Mouse (Mus musculus): ENCODE data around the gene Polg2. TPM values are rescaled to one million over a fixed set of nuclear protein-coding genes. Genes with fewer than 3 reads are reported as not detected.
"Not testable (repeated sequence)": the region's sequence is repeated elsewhere in the genome, so short reads cannot be mapped to it uniquely, and the experiment has no call there.

Gene Polg2
- polyA plus RNA-seq, 1 experiment from 2014 or later = 12.6 TPM

DNA sequence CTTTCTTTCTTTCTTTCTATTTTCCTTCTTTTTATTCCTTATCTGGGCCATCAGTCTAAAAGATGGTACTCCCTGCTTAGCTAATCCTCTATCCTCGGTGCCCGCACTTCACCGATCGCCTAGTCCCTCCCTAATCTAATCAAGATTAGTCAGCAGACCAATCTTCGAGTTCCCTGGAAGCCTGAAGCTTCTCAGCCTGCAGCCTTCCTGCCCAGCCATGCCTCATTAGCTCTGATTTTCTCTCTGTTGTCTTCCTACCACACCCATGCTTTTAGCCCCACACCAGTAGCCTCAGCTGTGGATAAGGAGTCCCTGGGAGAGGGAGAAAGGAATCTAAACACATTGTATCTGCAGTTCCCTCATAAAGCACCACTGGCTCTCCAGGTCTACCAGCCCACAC lies 23.8 kb downstream of the Polg2 start:
- Histone ChIP-seq H3K27me3 (replicated peaks; ENCODE audit: control insufficient read depth, insufficient read depth, low read length) (no peaks in the 10 kb centered on the region), H3K4me2 (ENCODE audit: low read depth, low read length) (no peak overlapping the region), H3K9ac (ENCODE audit: low read depth, low read length) (no peak overlapping the region), H3K9me3 (ENCODE audit: control insufficient read depth, low read length) (no peaks in the 10 kb centered on the region), H3K4me1 (ENCODE audit: control insufficient read depth, insufficient read depth, low read length) (no peaks in the 10 kb centered on the region), H3K27ac (ENCODE audit: low read length) (no peak overlapping the region), H3K36me3 (ENCODE audit: control insufficient read depth, insufficient read depth, low read length) (no peaks in the 10 kb centered on the region), H3K4me3 (ENCODE audit: low read length) (no peak overlapping the region)
- WGBS = 45% methylated on average over 5 of the region's 5 CpGs
- no peak for ATAC-seq

DNA sequence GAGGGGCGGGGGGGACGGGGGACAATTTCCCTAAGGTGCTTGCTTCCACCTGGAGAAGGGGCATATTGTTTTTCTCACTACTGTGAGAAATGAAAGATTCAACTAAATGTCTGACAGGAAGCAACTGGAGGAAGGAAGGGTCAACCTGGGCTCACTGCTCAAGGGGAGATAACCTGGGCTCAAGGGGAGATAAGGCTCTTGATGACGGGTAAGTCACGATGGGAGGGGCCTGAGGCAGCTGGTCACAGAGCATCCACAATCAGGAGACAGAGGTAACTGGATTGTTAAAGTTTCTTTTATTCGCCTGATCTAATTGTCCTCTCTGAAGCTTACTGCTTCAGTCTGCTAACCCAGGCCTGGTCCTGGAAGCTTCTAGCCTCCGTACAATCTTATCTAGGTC lies 26.0 kb downstream of the Polg2 start:
- ATAC-seq = no peak
- 68% methylated on average over 6 of the region's 6 CpGs for WGBS
- H3K4me2 ChIP-seq (ENCODE audit: low read depth, low read length) = no peak overlapping the region
- no peak overlapping the region for H3K4me3 ChIP-seq (ENCODE audit: low read length)
- no peaks in the 10 kb centered on the region for H3K9me3 ChIP-seq (ENCODE audit: control insufficient read depth, low read length)
- no peak overlapping the region for H3K27ac ChIP-seq (ENCODE audit: low read length)
- no peak overlapping the region for H3K9ac ChIP-seq (ENCODE audit: low read depth, low read length)
- H3K36me3 ChIP-seq (ENCODE audit: control insufficient read depth, insufficient read depth, low read length) = no peaks in the 10 kb centered on the region
- H3K4me1 ChIP-seq (ENCODE audit: control insufficient read depth, insufficient read depth, low read length) = no peaks in the 10 kb centered on the region
- no peaks in the 10 kb centered on the region for H3K27me3 ChIP-seq (replicated peaks; ENCODE audit: control insufficient read depth, insufficient read depth, low read length)

DNA sequence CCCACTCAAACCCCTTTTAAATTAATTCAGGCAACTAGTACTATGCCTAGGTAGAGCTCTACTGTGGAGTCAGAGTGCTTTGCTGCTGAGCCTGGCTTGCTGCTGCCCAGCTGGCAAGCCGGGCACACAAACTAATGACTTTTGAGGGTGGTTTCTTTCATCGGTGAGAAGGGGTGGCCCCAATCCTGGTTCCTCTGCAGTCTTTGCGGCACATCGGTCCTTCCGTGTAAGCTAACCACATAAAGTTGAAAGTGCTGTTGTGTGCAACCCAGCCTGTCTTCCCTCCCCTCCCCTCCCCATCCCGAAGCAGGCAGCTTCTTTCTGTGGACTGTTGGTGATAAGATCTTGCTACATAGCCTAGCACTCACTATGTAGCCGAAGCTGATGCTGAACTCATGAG lies 27.2 kb downstream of the Polg2 start:
- ATAC-seq = no peak
- Histone ChIP-seq H3K4me3 (ENCODE audit: low read length) (no peak overlapping the region), H3K4me1 (ENCODE audit: control insufficient read depth, insufficient read depth, low read length) (no peaks in the 10 kb centered on the region), H3K27me3 (replicated peaks; ENCODE audit: control insufficient read depth, insufficient read depth, low read length) (no peaks in the 10 kb centered on the region), H3K36me3 (ENCODE audit: control insufficient read depth, insufficient read depth, low read length) (no peaks in the 10 kb centered on the region), H3K4me2 (ENCODE audit: low read depth, low read length) (no peak overlapping the region), H3K9ac (ENCODE audit: low read depth, low read length) (no peak overlapping the region), H3K27ac (ENCODE audit: low read length) (no peak overlapping the region), H3K9me3 (ENCODE audit: control insufficient read depth, low read length) (0 out of 2 replicates have a peak, but pooled peaks cover 2% of the 10 kb centered on the region)
- 68% methylated on average over 7 of the region's 7 CpGs for WGBS

DNA sequence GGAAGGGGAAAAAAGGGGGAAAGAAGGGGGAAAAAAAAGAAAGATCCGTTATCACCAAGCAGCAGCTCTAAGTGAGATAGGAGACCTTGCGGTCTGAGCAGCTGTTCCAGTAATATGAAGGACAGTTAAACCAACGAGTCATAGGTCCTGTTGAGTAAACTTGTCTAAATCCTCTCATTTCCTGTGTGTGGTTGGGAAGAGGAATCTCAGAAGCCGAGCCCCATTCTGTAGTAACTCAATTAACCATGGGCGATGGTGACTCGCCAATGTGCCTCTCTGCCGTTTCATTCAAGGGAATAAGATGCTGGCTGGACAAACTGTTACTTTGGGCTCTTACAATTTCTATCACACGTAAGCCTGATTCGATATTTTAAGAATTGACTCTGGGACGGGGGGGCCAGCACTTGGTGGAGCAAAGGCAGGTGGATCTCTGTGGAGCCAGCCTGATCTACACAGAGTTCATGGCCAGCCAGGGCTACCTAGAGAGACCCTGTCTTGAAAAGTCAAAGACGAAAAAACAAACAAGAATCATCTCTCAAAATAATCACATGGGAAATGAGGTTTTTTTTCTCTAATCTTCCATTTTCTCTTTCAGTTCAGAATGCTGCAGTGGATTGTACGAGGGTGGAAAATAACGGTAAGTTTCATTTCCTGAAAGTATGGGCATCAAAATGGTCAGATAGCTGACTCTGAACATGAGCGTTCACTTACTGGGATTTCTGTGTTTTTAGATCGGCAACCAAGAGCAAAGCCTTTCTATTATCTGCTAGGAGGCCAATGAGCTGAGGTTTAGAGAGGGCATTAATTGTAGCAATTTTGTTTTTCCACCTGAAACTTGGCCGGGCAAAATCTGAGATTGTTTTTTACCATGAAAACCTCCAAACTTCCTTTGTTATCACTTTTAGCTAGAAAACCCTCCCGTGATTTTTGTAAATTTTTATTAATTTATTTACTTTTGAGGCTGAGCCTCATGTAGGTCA lies 28.0 kb downstream of the Polg2 start, which contains the start of gene Milr1:
Gene Milr1 (plus strand): TSS at position 188 of the 980 bp plus-strand sequence.
- 0 out of 2 replicates have a peak, but pooled peaks cover 3% of the 10 kb centered on the region for H3K9me3 ChIP-seq (ENCODE audit: control insufficient read depth, low read length)
- H3K36me3 ChIP-seq (ENCODE audit: control insufficient read depth, insufficient read depth, low read length) = no peaks in the 10 kb centered on the region
- H3K4me2 ChIP-seq (ENCODE audit: low read depth, low read length) = no peak within 1 kb of the TSS
- H3K9ac ChIP-seq (ENCODE audit: low read depth, low read length) = no peak within 1 kb of the TSS
- H3K4me1 ChIP-seq (ENCODE audit: control insufficient read depth, insufficient read depth, low read length) = no peaks in the 10 kb centered on the region
- 77% methylated on average over 17 of the region's 17 CpGs for WGBS
- no peak within 1 kb of the TSS for H3K4me3 ChIP-seq (ENCODE audit: low read length)
- H3K27me3 ChIP-seq (replicated peaks; ENCODE audit: control insufficient read depth, insufficient read depth, low read length) = no peaks in the 10 kb centered on the region
- no peak for ATAC-seq
- no peak within 1 kb of the TSS for H3K27ac ChIP-seq (ENCODE audit: low read length)

DNA sequence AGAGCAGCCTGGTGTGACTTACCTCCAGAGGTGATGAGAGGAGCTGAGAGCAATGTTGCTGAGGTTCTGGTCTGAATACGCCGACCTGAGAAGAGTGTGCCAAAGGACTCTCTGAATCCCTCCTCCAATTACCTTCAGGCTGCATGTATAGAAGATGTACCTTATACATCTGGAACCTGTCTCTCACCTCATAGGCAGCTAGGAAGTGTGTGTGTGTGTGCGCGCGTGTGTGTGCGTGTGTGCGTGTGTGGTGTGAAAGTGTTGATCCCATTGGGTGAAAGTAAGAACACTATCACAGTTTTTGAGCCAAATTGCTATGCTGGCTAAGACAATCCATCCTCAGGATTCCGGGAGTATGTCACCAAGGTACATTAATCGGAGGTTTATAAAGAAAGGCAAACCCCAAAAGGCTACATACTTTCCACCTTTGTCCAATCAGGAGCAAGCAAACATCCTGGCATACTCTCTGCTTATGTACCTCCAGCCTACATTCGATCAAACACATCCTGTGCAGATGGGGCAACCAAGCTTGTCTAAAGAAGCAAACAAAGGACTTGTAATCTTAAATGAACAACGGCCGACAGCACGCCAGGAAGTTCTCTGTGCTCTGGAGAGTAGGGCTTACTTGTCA lies 29.1 kb downstream of the Polg2 start, which contains the start of gene Pecam1:
Gene Pecam1 (minus strand): TSS at position 508 of the 631 bp plus-strand sequence.
- Histone ChIP-seq H3K9me3 (ENCODE audit: control insufficient read depth, low read length) (0 out of 2 replicates have a peak, but pooled peaks cover 3% of the 10 kb centered on the region), H3K4me3 (ENCODE audit: low read length) (no peak within 1 kb of the TSS), H3K4me2 (ENCODE audit: low read depth, low read length) (no peak within 1 kb of the TSS), H3K9ac (ENCODE audit: low read depth, low read length) (no peak within 1 kb of the TSS), H3K4me1 (ENCODE audit: control insufficient read depth, insufficient read depth, low read length) (no peaks in the 10 kb centered on the region), H3K27me3 (replicated peaks; ENCODE audit: control insufficient read depth, insufficient read depth, low read length) (no peaks in the 10 kb centered on the region), H3K27ac (ENCODE audit: low read length) (no peak within 1 kb of the TSS), H3K36me3 (ENCODE audit: control insufficient read depth, insufficient read depth, low read length) (no peaks in the 10 kb centered on the region)
- ATAC-seq = no peak
- WGBS = 73% methylated on average over 13 of the region's 13 CpGs

DNA sequence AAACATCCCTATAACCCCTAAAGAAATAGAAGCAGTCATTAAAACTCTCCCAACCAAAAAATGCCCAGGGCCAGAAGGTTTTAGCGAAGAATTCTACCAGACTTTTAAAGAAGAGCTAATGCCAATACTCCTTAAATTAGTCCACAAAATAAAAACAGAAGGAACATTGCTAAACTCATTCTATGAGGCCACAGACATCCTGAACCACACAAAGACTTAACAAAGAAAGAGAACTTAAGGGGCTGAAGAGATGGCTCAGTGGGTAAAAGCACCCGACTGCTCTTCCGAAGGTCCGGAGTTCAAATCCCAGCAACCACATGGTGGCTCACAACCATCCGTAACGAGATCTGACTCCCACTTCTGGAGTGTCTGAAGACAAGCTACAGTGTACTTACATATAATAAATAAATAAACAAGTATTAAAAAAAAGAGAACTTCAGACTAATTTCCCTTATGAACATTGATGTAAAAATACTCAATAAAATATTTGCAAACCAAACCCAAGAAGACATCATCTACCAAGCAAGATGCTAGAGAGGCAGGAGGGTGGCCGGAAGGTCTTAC lies 29.7 kb downstream of the Polg2 start:
- 93% methylated on average over 7 of the region's 7 CpGs for WGBS
- H3K27me3 ChIP-seq (replicated peaks; ENCODE audit: control insufficient read depth, insufficient read depth, low read length); H3K27ac ChIP-seq (ENCODE audit: low read length); ATAC-seq; H3K4me1 ChIP-seq (ENCODE audit: control insufficient read depth, insufficient read depth, low read length); H3K36me3 ChIP-seq (ENCODE audit: control insufficient read depth, insufficient read depth, low read length); H3K9me3 ChIP-seq (ENCODE audit: control insufficient read depth, low read length); H3K9ac ChIP-seq (ENCODE audit: low read depth, low read length); H3K4me2 ChIP-seq (ENCODE audit: low read depth, low read length); H3K4me3 ChIP-seq (ENCODE audit: low read length): not testable (repeated sequence)

DNA sequence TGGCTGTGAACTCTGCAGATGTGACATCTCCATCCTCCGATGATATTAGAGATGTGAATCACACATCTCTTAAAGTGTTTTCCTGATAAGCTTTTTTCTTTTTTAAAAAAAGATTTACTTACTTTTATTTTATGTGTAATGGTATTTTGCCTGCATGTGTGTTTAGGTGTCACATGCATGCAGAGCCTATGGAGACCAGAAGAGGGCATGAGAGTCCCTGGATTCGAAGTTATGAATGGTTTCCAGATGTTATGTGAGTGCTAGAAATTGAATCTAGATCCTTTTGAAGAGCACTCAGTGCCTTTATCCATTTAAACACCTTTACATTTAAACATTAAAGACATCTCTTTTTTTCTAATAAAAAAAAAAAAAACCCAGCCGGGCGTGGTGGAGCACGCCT lies 34.4 kb downstream of the Polg2 start:
- no peak for ATAC-seq
- WGBS = 91% methylated on average over 5 of the region's 5 CpGs

DNA sequence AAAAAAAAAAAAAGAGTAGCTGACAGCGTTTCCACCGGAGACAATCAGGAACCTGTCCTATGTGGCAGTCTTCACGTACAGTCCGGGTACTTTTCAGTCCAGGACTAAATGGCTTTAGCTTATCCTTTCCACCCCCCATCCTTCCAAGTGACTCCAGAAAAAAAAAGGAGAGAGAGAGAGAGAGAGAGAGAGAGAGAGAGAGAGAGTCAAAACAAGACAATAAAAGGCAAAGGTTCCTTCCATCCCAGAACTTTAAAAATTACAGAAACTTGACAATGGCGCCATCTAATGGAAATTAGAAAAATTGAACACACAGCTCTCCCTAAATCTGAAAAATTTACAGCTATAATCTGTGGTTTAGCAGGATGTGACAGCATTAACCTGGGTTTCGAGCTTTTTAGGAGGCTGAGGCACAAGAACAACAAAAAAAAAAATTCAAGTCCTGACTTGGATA lies 36.9 kb downstream of the Polg2 start:
- H3K27ac ChIP-seq (ENCODE audit: low read length) = no peak overlapping the region
- H3K27me3 ChIP-seq (replicated peaks; ENCODE audit: control insufficient read depth, insufficient read depth, low read length) = no peaks in the 10 kb centered on the region
- ATAC-seq = no peak
- H3K9me3 ChIP-seq (ENCODE audit: control insufficient read depth, low read length) = 0 out of 2 replicates have a peak, but pooled peaks cover 3% of the 10 kb centered on the region
- 38% methylated on average over 6 of the region's 6 CpGs for WGBS
- H3K4me2 ChIP-seq (ENCODE audit: low read depth, low read length) = no peak overlapping the region
- H3K9ac ChIP-seq (ENCODE audit: low read depth, low read length) = no peak overlapping the region
- no peaks in the 10 kb centered on the region for H3K36me3 ChIP-seq (ENCODE audit: control insufficient read depth, insufficient read depth, low read length)
- H3K4me1 ChIP-seq (ENCODE audit: control insufficient read depth, insufficient read depth, low read length) = no peaks in the 10 kb centered on the region
- H3K4me3 ChIP-seq (ENCODE audit: low read length) = no peak overlapping the region

More for the DNA sequence above, 34.4 kb downstream of the Polg2 start:
- Histone ChIP-seq H3K9me3 (ENCODE audit: control insufficient read depth, low read length) (0 out of 2 replicates have a peak, but pooled peaks cover 3% of the 10 kb centered on the region), H3K36me3 (ENCODE audit: control insufficient read depth, insufficient read depth, low read length) (no peaks in the 10 kb centered on the region), H3K4me1 (ENCODE audit: control insufficient read depth, insufficient read depth, low read length) (no peaks in the 10 kb centered on the region), H3K4me3 (ENCODE audit: low read length) (no peak overlapping the region), H3K9ac (ENCODE audit: low read depth, low read length) (no peak overlapping the region), H3K27ac (ENCODE audit: low read length) (no peak overlapping the region), H3K27me3 (replicated peaks; ENCODE audit: control insufficient read depth, insufficient read depth, low read length) (no peaks in the 10 kb centered on the region), H3K4me2 (ENCODE audit: low read depth, low read length) (no peak overlapping the region)

DNA sequence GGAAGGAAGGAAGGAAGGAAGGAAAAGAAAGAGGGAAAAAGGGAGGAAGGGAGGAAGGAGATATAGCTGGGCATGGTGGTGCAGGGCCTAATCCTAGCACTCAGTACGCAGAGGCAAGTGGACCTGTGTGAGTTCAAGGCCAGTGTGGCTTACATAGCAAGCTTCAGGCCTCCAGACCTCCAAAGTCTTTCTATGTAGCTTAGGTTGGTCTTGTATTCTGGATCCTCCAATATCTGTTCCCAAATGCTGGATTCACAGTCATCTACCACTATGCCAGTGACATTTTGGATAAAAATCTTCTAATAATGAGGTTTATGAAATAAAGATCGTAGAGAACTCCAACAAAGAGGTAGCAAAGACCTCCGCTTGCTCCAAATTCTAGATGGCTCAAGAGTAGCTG lies 37.5 kb downstream of the Polg2 start:
- Histone ChIP-seq H3K27me3 (replicated peaks; ENCODE audit: control insufficient read depth, insufficient read depth, low read length) (no peaks in the 10 kb centered on the region), H3K36me3 (ENCODE audit: control insufficient read depth, insufficient read depth, low read length) (no peaks in the 10 kb centered on the region), H3K4me3 (ENCODE audit: low read length) (no peak overlapping the region), H3K9me3 (ENCODE audit: control insufficient read depth, low read length) (no peaks in the 10 kb centered on the region), H3K4me2 (ENCODE audit: low read depth, low read length) (no peak overlapping the region), H3K9ac (ENCODE audit: low read depth, low read length) (no peak overlapping the region), H3K4me1 (ENCODE audit: control insufficient read depth, insufficient read depth, low read length) (no peaks in the 10 kb centered on the region), H3K27ac (ENCODE audit: low read length) (no peak overlapping the region)
- 89% methylated on average over 3 of the region's 3 CpGs for whole genome bisulfite sequencing
- ATAC-seq = no peak

Data from intestine, embryonic 16.5 days (tissue).